Mouse (Mus musculus) A20 (cell line): ENCODE measurements around the gene Tmem59.

Source experiments
- DNase-seq: peaks from one replicate; pipeline ENCODE4 v3.0.0-alpha.2; 2011; ENCODE audit warnings: low read depth, low spot score

The Tmem59 gene

GRCm38 (mm10) chr4:107238253-107238652 is 60.1 kb downstream of the Tmem59 start:
- no peak for DNase-seq

GRCm38 (mm10) chr4:107240196-107240595 is 62.0 kb downstream of the Tmem59 start:
- DNase-seq = no peak

GRCm38 (mm10) chr4:107243365-107244333 is 65.5 kb downstream of the Tmem59 start:
- no peak for DNase-seq

GRCm38 (mm10) chr4:107245368-107245767 is 67.2 kb downstream of the Tmem59 start:
- DNase-seq = no peak

GRCm38 (mm10) chr4:107246040-107246439 is 67.8 kb downstream of the Tmem59 start:
- DNase-seq = no peak

GRCm38 (mm10) chr4:107247110-107247509 is 68.9 kb downstream of the Tmem59 start:
- DNase-seq = no peak

GRCm38 (mm10) chr4:107248061-107248460 is 69.9 kb downstream of the Tmem59 start:
- DNase-seq = no peak

- DNase-seq = peak; percentile 40
These were observed 71.3 kb downstream of the Tmem59 start for GRCm38 (mm10) chr4:107249471-107249870.

GRCm38 (mm10) chr4:107250494-107250893 is 72.3 kb downstream of the Tmem59 start:
- peak; percentile 50 for DNase-seq
